Mouse (Mus musculus) C2C12 (cell line): Measurements from ENCODE around the gene Nr1h2.

Experiments
- CTCF ChIP-seq: IDR thresholded peaks from one replicate; pipeline ENCODE4 v1.5.1; 2011; ENCODE audit not compliant: control insufficient read depth, insufficient read depth, insufficient read length
- MAX ChIP-seq: IDR thresholded peaks from one replicate; pipeline ENCODE4 v1.6.1; 2011; ENCODE audit warnings: mild to moderate bottlenecking, control low read depth
- USF1 ChIP-seq: IDR thresholded peaks from one replicate; pipeline ENCODE4 v1.6.1; 2011; ENCODE audit warnings: low read depth, mild to moderate bottlenecking, control low read depth, moderate library complexity

DNA sequence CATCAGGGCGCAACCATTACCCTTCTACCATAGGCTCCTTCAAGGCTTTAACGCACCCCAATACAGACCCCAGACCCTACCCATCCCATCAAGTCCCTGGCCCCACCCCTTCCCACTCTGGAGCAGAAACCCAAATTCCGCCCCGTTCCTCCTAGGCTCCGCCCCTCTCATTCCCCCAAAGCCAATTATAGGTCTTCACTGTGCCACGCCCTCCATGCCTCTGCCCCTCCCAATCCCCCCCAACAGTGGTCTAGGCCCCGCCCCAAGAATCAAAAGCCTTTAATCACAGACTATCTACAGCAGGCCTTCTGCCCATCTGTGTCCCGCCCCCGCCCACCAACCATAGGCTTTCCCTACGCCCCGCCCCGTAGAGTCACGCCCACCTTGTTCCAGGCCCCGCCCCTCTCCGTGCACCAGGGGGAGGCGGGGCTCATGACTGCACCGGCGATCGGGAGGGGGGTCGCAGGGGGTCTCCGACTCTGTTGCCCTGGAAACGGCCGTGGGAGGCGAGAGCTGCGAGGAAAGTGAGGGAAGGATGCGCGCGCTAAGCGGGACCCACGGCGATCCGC is 471 bp downstream of the Nr1h2 start:
- no peak for TF ChIP-seq CTCF
- TF ChIP-seq USF1, result no peak
- TF ChIP-seq MAX, result no peak
